Mouse (Mus musculus): ENCODE data around the gene Rnf126. TPM values are rescaled to one million over a fixed set of nuclear protein-coding genes. Genes with fewer than 3 reads are reported as not detected.

The Rnf126 gene
- polyA plus RNA-seq, 1 experiment from 2014 or later: 62.5 TPM

GRCm38 (mm10) chr10:79746774-79747151 is 20.0 kb downstream of the Rnf126 start:
- peak overlapping the region in 1 of 2 experiments; percentile 8; a peak in 1 of 4 replicates for H3K4me3 ChIP-seq (ENCODE audit: control insufficient read depth in 1 of 2, insufficient read depth in 1 of 2, low read depth in 1 of 2, low read length in 2 of 2)
- H3K9ac ChIP-seq (ENCODE audit: low read length): peak overlapping the region; percentile 55; the same call in 1 of the 2 replicates
- peaks cover 3 to 9% of the 10 kb centered on the region in 2 experiments; a peak in 3 of 4 replicates for H3K4me1 ChIP-seq (ENCODE audit: control insufficient read depth in 2 of 2, insufficient read depth in 2 of 2, low read length in 2 of 2)
- peak; percentile 48; the same call in 1 of the 2 replicates for ATAC-seq (ENCODE audit: insufficient number of reproducible peaks, insufficient read depth, low FRiP score, low read depth)
- no peaks in the 10 kb centered on the region for H3K27me3 ChIP-seq (ENCODE audit: control insufficient read depth, insufficient read depth, low read length)
- peak overlapping the region; percentile 79 for H3K4me2 ChIP-seq (ENCODE audit: low read length)
- no peaks in the 10 kb centered on the region for H3K9me3 ChIP-seq (ENCODE audit: control insufficient read depth, low read length)
- 20% methylated on average over 6 of the region's 6 CpGs for WGBS
- no peak overlapping the region for H3K27ac ChIP-seq (replicated peaks in 1 of 2; ENCODE audit: control insufficient read depth in 1 of 2, insufficient read depth in 1 of 2, low read depth in 2 of 2, low read length in 2 of 2)
- H3K36me3 ChIP-seq (ENCODE audit: control insufficient read depth, insufficient read depth, low read length): peaks cover 29% of the 10 kb centered on the region

- Histone ChIP-seq H3K27me3 (ENCODE audit: control insufficient read depth, insufficient read depth, low read length) (no peaks in the 10 kb centered on the region), H3K9ac (ENCODE audit: low read length) (peak within 1 kb of the TSS; percentile 77), H3K27ac (replicated peaks in 1 of 2; ENCODE audit: control insufficient read depth in 1 of 2, insufficient read depth in 1 of 2, low read depth in 2 of 2, low read length in 2 of 2) (peak within 1 kb of the TSS in 1 of 2 experiments; percentile 31; a peak in 1 of 4 replicates), H3K4me3 (ENCODE audit: control insufficient read depth in 1 of 2, insufficient read depth in 1 of 2, low read depth in 1 of 2, low read length in 2 of 2) (peak within 1 kb of the TSS; percentile 65 to 86), H3K9me3 (ENCODE audit: control insufficient read depth, low read length) (no peaks in the 10 kb centered on the region), H3K36me3 (ENCODE audit: control insufficient read depth, insufficient read depth, low read length) (peaks cover 35% of the 10 kb centered on the region), H3K4me2 (ENCODE audit: low read length) (peak within 1 kb of the TSS; percentile 79), H3K4me1 (ENCODE audit: control insufficient read depth in 2 of 2, insufficient read depth in 2 of 2, low read length in 2 of 2) (peaks cover 3 to 9% of the 10 kb centered on the region in 2 experiments; a peak in 3 of 4 replicates)
- ATAC-seq (ENCODE audit: insufficient number of reproducible peaks, insufficient read depth, low FRiP score, low read depth): peak; percentile 89
- 3% methylated on average over 38 of the region's 38 CpGs for WGBS
Observed at GRCm38 (mm10) chr10:79745898-79746773, 20.6 kb downstream of the Rnf126 start, which contains the start of gene Polrmt. TSS of gene Polrmt (minus strand) at chr10:79746581.

- no peak for ATAC-seq (ENCODE audit: insufficient number of reproducible peaks, insufficient read depth, low FRiP score, low read depth)
- H3K4me2 ChIP-seq (ENCODE audit: low read length): peak overlapping the region; percentile 79
- H3K9ac ChIP-seq (ENCODE audit: low read length): peak overlapping the region; percentile 77; the same call in 1 of the 2 replicates
- H3K9me3 ChIP-seq (ENCODE audit: control insufficient read depth, low read length): peaks cover 6% of the 10 kb centered on the region
- peaks cover 42% of the 10 kb centered on the region for H3K36me3 ChIP-seq (ENCODE audit: control insufficient read depth, insufficient read depth, low read length)
- H3K27me3 ChIP-seq (ENCODE audit: control insufficient read depth, insufficient read depth, low read length): no peaks in the 10 kb centered on the region
- WGBS: 78% methylated on average over 3 of the region's 3 CpGs
- peaks cover 3 to 9% of the 10 kb centered on the region in 2 experiments; a peak in 3 of 4 replicates for H3K4me1 ChIP-seq (ENCODE audit: control insufficient read depth in 2 of 2, insufficient read depth in 2 of 2, low read length in 2 of 2)
- peak overlapping the region in 1 of 2 experiments; percentile 65; a peak in 1 of 4 replicates for H3K4me3 ChIP-seq (ENCODE audit: control insufficient read depth in 1 of 2, insufficient read depth in 1 of 2, low read depth in 1 of 2, low read length in 2 of 2)
- no peak overlapping the region for H3K27ac ChIP-seq (replicated peaks in 1 of 2; ENCODE audit: control insufficient read depth in 1 of 2, insufficient read depth in 1 of 2, low read depth in 2 of 2, low read length in 2 of 2)
Observed at GRCm38 (mm10) chr10:79745411-79745810, 21.3 kb downstream of the Rnf126 start.

GRCm38 (mm10) chr10:79743650-79744365 is 22.9 kb downstream of the Rnf126 start:
- H3K27ac ChIP-seq (replicated peaks in 1 of 2; ENCODE audit: control insufficient read depth in 1 of 2, insufficient read depth in 1 of 2, low read depth in 2 of 2, low read length in 2 of 2): no peak overlapping the region
- WGBS: 92% methylated on average over 15 of the region's 15 CpGs
- no peak overlapping the region for H3K9ac ChIP-seq (ENCODE audit: low read length)
- peaks cover 22% of the 10 kb centered on the region for H3K9me3 ChIP-seq (ENCODE audit: control insufficient read depth, low read length)
- H3K27me3 ChIP-seq (ENCODE audit: control insufficient read depth, insufficient read depth, low read length): no peaks in the 10 kb centered on the region
- H3K4me2 ChIP-seq (ENCODE audit: low read length): no peak overlapping the region
- H3K4me3 ChIP-seq (ENCODE audit: control insufficient read depth in 1 of 2, insufficient read depth in 1 of 2, low read depth in 1 of 2, low read length in 2 of 2): no peak overlapping the region
- no peak for ATAC-seq (ENCODE audit: insufficient number of reproducible peaks, insufficient read depth, low FRiP score, low read depth)
- H3K4me1 ChIP-seq (ENCODE audit: control insufficient read depth in 2 of 2, insufficient read depth in 2 of 2, low read length in 2 of 2): peaks cover 3 to 9% of the 10 kb centered on the region in 2 experiments; a peak in 3 of 4 replicates
- peaks cover 58% of the 10 kb centered on the region for H3K36me3 ChIP-seq (ENCODE audit: control insufficient read depth, insufficient read depth, low read length)

DNA sequence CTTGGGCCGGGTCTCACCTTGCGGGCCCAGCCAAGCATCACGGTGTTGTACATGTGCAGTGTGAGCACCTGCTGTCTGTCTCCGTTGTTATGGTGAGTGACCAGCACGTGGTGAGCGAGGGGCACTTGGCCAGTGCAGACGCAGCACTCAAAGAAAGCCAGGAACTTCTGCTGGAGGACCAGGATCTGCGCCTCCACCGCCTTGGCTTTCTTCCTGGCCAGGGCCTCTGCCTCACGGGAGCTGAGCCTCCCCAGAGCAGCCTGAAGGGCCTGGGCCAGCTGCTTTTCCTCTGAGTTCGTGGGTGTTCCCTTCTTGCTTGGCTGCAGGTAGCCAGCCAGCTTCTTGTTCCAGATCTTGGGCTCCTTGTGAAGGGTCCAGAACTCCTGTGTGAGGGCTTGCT is 23.6 kb downstream of the Rnf126 start:
- no peaks in the 10 kb centered on the region for H3K27me3 ChIP-seq (ENCODE audit: control insufficient read depth, insufficient read depth, low read length)
- H3K36me3 ChIP-seq (ENCODE audit: control insufficient read depth, insufficient read depth, low read length): peaks cover 65% of the 10 kb centered on the region
- 92% methylated on average over 11 of the region's 11 CpGs for WGBS
- H3K4me2 ChIP-seq (ENCODE audit: low read length): no peak overlapping the region
- ATAC-seq (ENCODE audit: insufficient number of reproducible peaks, insufficient read depth, low FRiP score, low read depth): no peak
- peaks cover 3 to 9% of the 10 kb centered on the region in 2 experiments; a peak in 3 of 4 replicates for H3K4me1 ChIP-seq (ENCODE audit: control insufficient read depth in 2 of 2, insufficient read depth in 2 of 2, low read length in 2 of 2)
- H3K4me3 ChIP-seq (ENCODE audit: control insufficient read depth in 1 of 2, insufficient read depth in 1 of 2, low read depth in 1 of 2, low read length in 2 of 2): no peak overlapping the region
- H3K9ac ChIP-seq (ENCODE audit: low read length): no peak overlapping the region
- H3K9me3 ChIP-seq (ENCODE audit: control insufficient read depth, low read length): peaks cover 29% of the 10 kb centered on the region
- H3K27ac ChIP-seq (replicated peaks in 1 of 2; ENCODE audit: control insufficient read depth in 1 of 2, insufficient read depth in 1 of 2, low read depth in 2 of 2, low read length in 2 of 2): no peak overlapping the region

DNA sequence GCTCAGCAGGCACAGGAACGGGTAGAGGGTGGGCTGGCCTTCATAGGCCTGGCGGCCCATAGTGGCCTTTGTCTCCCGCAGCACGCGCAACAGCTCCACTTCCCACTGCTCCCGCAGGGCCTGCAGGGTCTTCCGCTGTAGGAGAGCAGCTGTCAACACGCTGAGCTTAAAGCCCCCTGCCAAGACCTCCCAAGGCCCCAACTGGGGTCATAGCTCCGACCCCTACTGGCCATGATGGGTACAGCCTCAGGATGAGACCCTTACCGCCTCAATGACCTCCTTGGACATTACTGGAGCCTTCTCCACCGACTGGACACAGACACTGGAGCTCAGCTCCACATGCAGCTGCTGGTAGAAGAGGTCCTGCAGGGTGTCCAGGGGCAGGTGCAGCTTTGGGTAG is 25.9 kb downstream of the Rnf126 start:
- H3K4me1 ChIP-seq (ENCODE audit: control insufficient read depth in 2 of 2, insufficient read depth in 2 of 2, low read length in 2 of 2): peaks cover 3 to 5% of the 10 kb centered on the region in 2 experiments; a peak in 3 of 4 replicates
- H3K4me2 ChIP-seq (ENCODE audit: low read length): no peak overlapping the region
- H3K9me3 ChIP-seq (ENCODE audit: control insufficient read depth, low read length): peaks cover 46% of the 10 kb centered on the region
- no peak overlapping the region for H3K4me3 ChIP-seq (ENCODE audit: control insufficient read depth in 1 of 2, insufficient read depth in 1 of 2, low read depth in 1 of 2, low read length in 2 of 2)
- H3K36me3 ChIP-seq (ENCODE audit: control insufficient read depth, insufficient read depth, low read length): peaks cover 88% of the 10 kb centered on the region
- H3K27me3 ChIP-seq (ENCODE audit: control insufficient read depth, insufficient read depth, low read length): 0 out of 2 replicates have a peak, but pooled peaks cover 3% of the 10 kb centered on the region
- H3K27ac ChIP-seq (replicated peaks in 1 of 2; ENCODE audit: control insufficient read depth in 1 of 2, insufficient read depth in 1 of 2, low read depth in 2 of 2, low read length in 2 of 2): no peak overlapping the region
- 84% methylated on average over 11 of the region's 11 CpGs for WGBS
- no peak for ATAC-seq (ENCODE audit: insufficient number of reproducible peaks, insufficient read depth, low FRiP score, low read depth)
- H3K9ac ChIP-seq (ENCODE audit: low read length): no peak overlapping the region

DNA sequence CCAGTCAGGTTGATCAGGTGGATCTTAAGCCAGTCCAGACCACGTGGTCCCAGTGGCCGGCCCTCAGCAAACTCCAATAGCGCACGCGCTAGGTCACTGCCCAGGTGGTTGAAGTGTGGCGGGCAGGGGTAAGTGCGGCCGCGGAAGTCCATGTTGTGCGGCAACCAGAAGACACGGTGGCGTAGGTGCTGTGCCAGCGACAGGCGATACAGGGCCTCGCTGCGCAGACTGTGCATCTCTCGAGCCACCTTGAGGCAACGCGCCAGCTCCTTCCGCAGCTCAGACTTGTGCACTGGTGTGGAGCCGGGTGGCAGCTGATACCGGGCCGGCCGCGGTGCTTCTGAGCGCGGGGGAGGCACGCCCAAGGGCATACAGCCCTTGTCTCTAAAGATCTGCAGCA is 27.5 kb downstream of the Rnf126 start:
- Histone ChIP-seq H3K4me3 (ENCODE audit: control insufficient read depth in 1 of 2, insufficient read depth in 1 of 2, low read depth in 1 of 2, low read length in 2 of 2) (no peak overlapping the region), H3K4me2 (ENCODE audit: low read length) (no peak overlapping the region), H3K36me3 (ENCODE audit: control insufficient read depth, insufficient read depth, low read length) (peaks cover 94% of the 10 kb centered on the region), H3K27ac (replicated peaks in 1 of 2; ENCODE audit: control insufficient read depth in 1 of 2, insufficient read depth in 1 of 2, low read depth in 2 of 2, low read length in 2 of 2) (no peak overlapping the region), H3K9me3 (ENCODE audit: control insufficient read depth, low read length) (peaks cover 53% of the 10 kb centered on the region), H3K9ac (ENCODE audit: low read length) (no peak overlapping the region), H3K27me3 (ENCODE audit: control insufficient read depth, insufficient read depth, low read length) (peaks cover 8% of the 10 kb centered on the region; the same call in 1 of the 2 replicates), H3K4me1 (ENCODE audit: control insufficient read depth in 2 of 2, insufficient read depth in 2 of 2, low read length in 2 of 2) (no peaks in the 10 kb centered on the region)
- 96% methylated on average over 28 of the region's 28 CpGs for WGBS
- no peak for ATAC-seq (ENCODE audit: insufficient number of reproducible peaks, insufficient read depth, low FRiP score, low read depth)

Data from heart, embryonic 14.5 days (tissue).